Mouse (Mus musculus): Measurements from ENCODE around the gene Zdhhc3.

The Zdhhc3 gene

DNA sequence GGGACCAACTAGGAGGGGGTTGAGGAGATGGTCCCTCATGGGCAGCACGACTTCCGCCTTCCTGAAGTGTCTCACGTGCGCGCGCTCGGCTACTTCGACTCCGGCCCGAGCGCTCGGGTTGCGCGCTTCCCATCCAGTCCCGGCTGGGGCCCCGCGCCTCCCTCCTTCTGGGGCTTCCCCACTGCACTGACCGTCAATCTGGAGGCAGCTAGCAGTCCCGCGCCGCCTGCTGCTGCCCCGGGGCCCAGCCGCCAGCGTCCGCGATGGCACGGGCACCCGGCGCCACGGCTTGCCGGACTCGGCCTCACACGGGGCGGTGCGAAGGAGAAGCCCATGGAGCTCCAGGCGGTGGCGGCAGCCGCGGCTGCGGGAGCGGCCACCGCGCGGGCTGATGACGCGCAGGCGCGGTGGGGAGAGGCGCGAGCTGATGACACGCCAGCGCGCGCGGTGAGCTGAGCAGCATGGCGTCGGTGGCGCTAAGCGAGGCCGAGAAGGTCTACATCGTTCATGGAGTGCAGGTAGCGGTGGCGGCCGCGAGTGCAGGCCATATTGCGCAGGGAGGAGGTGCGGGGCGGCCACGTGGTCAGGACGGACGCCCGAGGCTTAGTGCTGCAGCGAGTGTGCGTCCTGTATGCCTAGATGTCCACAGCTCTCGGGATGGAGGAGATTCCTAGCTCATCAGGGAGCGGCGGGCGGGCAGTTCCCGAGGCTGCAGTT, at the start of gene Zdhhc3, which contains the start of gene Exosc7:
Gene Zdhhc3, minus strand, starts transcription at position 401 of the 717 bp plus-strand sequence.
Gene Exosc7, plus strand, starts transcription at position 411 of the 717 bp plus-strand sequence.
- DNase-seq (ENCODE audit: low read depth, low spot score): peak; percentile 78

GRCm38 (mm10) chr9:123161792-123162191, 48.8 kb upstream of the Zdhhc3 start:
- no peak for DNase-seq (ENCODE audit: low read depth, low spot score)

DNA sequence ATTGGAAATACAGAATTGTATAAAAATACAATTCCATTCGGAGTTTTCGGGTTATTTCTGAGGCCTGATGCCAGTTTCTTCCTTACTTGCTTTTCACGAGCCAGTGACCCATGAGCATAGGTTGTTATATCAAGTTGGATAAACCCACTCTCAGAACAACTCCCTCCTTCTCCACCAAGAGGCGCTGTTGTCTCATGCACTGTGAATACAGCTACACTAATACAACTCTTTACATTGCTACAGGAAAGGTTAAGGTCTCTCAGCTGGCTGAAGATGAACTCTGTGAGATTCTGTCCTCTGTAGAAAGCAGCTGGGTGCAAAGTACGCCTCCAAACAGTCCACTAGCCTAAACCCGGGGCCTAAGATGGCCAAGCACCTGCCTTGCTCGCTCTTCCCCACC, 46.3 kb upstream of the Zdhhc3 start:
- DNase-seq (ENCODE audit: low read depth, low spot score): no peak

- DNase-seq (ENCODE audit: low read depth, low spot score): peak; percentile 16
These were observed 45.3 kb upstream of the Zdhhc3 start for GRCm38 (mm10) chr9:123158125-123158836.

DNA sequence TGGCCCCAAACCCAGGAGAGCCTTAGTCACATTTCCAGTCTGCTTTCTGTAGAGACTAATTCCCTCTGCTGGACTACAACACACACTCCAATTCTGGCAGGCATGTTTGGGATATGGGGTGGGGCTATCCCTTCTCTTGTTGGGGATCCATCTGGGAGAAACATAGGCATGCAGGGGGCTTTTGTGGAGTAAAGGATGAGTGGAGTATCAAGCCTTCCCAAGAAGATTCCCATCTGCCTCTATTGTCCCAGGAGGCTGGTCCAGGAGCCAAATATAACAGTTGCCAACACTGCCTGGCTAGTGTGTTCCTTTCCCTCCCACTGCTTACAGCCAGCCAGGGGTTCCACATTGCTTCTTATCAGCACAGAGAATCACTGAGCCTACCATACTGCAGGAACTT, 44.7 kb upstream of the Zdhhc3 start:
- DNase-seq (ENCODE audit: low read depth, low spot score): no peak

DNA sequence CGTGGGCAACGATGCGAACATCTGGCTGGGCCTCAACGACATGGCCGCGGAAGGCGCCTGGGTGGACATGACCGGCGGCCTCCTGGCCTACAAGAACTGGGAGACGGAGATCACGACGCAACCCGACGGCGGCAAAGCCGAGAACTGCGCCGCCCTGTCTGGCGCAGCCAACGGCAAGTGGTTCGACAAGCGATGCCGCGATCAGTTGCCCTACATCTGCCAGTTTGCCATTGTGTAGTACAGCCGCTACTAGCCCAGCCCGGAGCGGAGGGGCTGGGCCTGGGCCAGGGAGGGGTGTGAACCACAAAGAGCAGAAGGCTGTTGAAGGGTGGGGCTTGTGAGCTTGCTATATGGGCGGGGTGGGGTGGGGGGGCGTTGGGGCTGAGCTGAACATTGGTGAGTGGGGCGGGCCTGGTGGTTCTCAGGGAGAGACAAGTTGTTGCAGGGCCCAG, 43.9 kb upstream of the Zdhhc3 start:
- no peak for DNase-seq (ENCODE audit: low read depth, low spot score)

- DNase-seq (ENCODE audit: low read depth, low spot score): no peak
These were observed 40.1 kb upstream of the Zdhhc3 start for GRCm38 (mm10) chr9:123153121-123153520.

- DNase-seq (ENCODE audit: low read depth, low spot score): no peak
These were observed 39.0 kb upstream of the Zdhhc3 start for GRCm38 (mm10) chr9:123152026-123152425.

DNA sequence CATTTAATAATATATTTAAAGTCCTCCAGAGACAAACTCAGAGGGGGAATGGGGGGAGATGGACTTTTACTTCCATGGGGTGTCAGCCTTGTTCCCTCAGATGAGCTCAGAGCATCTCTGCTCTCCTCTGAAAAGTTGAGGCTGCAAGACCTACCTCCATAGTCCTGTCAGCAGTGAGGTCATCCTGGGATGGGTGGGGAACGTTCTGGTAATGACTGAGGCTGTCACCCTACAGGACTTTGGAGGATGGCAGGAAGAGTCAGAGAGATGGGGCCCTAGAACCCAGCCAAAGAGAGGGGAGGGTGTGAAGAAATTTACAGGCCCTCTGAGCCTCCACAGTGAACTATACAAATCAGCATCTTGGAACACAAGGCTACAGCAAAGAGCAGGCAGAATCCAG, 38.6 kb upstream of the Zdhhc3 start:
- DNase-seq (ENCODE audit: low read depth, low spot score): no peak

DNA sequence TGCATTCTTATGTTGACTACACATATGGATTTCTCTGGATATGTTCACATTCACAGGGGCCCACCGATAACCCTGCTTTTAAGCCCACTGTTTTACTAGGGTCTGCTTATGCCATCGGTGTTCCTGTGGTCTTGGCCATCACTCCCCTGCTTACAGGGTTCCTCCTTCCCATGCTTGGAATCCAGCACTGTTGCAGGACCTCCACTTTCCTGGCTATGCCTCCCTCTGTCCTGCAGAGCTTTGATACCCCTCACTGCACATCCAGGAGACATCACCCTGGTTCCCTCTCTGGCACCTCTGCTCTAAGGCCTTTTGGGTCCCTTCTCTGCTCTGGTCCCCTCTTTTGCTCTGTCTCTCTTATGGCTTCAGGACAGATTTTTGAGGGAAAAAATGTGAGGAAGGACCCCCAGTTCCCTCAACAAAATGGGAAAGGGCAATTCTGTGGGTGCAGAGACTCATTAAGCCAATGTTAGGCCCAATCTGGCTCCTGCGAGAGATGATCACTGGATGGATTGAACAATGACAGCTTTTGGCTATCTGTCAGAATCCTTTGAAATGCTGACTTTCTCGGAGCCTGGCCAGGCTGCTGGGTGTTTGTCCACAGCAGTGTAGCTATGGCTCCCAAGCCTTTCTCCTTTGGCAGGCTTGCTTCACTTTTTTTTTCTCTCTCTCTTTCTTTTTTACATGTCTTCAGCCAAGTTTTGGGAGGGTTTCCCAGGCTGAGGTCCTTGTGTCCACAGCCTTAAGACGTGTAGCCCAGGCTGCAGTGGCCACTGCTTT, 37.4 kb upstream of the Zdhhc3 start, which contains the start of gene Clec3b:
Gene Clec3b, plus strand, starts transcription at position 706 of the 780 bp plus-strand sequence.
- no peak for DNase-seq (ENCODE audit: low read depth, low spot score)

DNA sequence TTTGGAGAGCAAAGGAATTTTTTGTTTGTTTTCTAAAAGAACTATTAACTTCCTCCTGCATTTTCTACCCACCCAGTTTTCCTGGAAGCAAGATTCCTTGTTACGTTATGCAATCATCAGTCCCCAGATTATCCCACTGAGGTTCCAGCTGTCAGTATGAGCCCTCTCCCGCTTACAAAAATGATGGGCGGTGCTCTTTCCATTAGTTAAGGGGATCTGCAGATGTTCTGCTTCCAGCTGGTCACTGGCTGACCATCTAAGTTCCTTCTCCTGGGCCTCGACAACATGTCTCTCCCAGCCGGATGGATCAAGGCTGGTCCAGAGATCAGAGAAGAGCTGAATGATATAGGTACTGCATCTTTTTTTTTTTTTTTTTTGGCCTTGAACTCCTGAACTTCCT, 35.4 kb upstream of the Zdhhc3 start:
- no peak for DNase-seq (ENCODE audit: low read depth, low spot score)

- DNase-seq (ENCODE audit: low read depth, low spot score): no peak
These were observed 27.0 kb upstream of the Zdhhc3 start for GRCm38 (mm10) chr9:123139887-123140614.

GRCm38 (mm10) chr9:123138891-123139474, 26.0 kb upstream of the Zdhhc3 start:
- DNase-seq (ENCODE audit: low read depth, low spot score): no peak

- DNase-seq (ENCODE audit: low read depth, low spot score): no peak
These were observed 24.1 kb upstream of the Zdhhc3 start for GRCm38 (mm10) chr9:123136953-123137682.

DNA sequence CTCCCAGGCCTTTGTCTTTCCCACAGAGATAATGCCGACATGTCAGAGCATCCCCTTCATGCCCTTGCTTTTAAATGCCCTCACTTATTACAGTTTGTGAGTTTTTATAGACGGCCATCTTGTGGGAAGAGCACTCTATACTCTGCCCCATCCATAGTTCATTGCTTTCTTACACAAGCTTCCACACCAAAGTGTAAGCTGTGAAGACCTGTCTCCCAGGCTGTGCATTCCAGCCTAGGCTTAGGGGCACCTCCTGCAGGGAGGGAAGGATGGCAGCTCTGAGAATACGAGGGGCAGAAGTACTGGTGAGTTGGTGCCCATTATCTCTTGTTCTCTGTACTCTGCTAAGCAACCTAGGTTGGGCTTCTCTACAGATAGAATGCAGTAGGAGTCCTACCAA, 20.0 kb upstream of the Zdhhc3 start:
- DNase-seq (ENCODE audit: low read depth, low spot score): no peak

DNA sequence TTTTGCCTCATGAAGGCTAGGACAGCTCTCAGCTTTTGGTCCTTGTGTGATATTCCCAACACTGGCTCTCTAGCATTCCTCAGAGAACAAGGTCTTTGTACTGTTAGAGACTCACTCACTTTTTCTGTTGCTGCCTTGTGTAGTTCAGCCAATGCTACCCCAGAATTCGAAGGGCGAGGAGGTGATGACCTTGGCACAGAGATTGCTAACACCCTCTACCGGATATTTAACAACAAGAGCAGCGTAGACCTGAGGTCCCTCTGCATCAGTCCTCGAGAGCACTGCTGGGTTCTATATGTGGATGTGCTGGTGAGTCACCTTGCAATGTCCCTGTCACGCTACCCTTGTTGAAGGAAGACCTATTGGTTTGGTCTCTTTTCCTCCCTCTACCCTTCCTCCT, 14.7 kb upstream of the Zdhhc3 start:
- DNase-seq (ENCODE audit: low read depth, low spot score): no peak

- no peak for DNase-seq (ENCODE audit: low read depth, low spot score)
These were observed 11.5 kb upstream of the Zdhhc3 start for GRCm38 (mm10) chr9:123124413-123124981.

- DNase-seq (ENCODE audit: low read depth, low spot score): no peak
These were observed 10.8 kb upstream of the Zdhhc3 start for GRCm38 (mm10) chr9:123123571-123124412.

DNA sequence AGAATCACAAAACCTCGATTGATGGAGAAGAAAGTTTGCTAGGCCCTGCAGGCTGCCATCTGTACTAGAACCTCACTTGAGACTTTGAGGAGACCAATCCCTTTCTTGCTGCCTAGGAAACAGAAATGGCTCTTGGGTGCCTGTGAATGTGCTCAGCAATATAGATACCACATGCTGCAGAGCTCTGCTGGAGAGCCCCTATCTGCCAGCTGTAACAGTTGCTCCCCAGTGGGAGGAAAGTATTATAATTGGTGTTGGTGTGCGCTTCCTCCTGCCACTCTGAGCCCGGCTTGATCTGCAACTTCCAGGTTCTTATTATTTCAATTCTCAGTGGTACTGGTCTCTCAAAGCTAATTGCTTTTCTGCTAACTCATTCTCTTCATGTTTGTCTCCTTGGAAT, 10.0 kb upstream of the Zdhhc3 start:
- DNase-seq (ENCODE audit: low read depth, low spot score): no peak

All from retina, adult 2 months (tissue).